Mouse (Mus musculus) cerebellum, postnatal 4 days (tissue): ENCODE data around the gene Apoc2.

Experiments used
- DNase-seq, 2 experiments: peaks; one replicate each; pipeline ENCODE4 v3.0.0; 2022; ENCODE audit warnings: low spot score in 2 of 2, mixed read lengths in 1 of 2

Gene Apoc2

DNA sequence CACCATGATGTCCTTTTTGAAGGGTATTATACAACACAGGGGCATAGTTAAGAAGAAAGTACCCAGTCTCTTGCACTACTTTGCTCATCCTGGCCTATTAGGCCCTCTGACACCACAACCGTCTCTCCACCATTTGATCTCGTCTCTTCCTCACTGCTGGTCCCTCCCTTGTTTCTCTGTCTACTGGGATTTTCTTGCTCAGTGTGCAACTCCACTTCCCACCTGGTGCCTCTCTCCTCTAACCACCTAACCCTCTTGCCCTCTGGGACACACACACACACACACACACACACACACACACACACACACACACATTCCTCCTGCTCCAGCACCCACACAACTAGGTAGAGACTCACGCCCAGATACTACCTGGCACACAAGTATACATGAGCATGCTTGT is 1.2 kb upstream of the Apoc2 start:
- DNase-seq = no peak

DNA sequence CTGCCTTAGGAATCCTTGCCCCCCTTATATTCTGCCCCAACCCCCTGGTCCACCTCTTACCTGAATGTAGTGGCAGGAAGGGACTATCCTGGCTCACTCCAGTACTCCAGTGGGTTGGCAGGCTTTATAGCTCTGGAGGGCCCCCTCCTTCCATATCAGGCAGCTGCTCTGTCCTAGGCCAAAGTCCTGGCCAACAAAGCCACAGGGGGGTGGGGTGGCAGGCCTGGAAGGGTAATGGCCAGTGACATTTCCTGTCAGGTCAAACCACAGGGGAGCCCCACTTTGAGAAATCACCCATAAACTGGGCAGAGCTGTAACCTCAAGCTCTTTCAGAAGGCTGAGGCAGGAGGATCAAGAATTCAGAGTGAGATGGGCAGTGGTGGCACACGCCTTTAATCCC is 1.1 kb downstream of the Apoc2 start:
- no peak for DNase-seq

DNA sequence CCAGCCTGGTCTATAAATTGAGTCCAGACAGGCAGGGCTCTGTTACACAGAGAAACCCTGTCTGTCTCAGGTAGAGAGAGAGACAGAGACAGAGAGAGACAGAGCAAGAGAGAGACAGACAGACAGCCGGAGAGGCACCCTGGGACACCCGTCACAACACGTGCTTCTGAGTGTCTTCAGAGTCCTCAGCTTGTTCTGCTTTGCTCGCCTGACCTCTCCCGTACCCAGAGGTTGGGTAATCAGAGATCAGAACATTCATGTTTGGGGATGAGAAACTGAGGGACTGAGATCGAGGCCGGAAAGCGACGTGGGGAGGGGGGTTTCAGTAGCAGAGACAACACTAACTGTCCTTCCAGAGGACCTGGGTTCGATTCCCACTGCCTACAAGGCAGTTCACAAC is 1.9 kb downstream of the Apoc2 start:
- no peak for DNase-seq

- DNase-seq = no peak
These were observed 4.5 kb downstream of the Apoc2 start for GRCm38 (mm10) chr7:19673083-19673699.

DNA sequence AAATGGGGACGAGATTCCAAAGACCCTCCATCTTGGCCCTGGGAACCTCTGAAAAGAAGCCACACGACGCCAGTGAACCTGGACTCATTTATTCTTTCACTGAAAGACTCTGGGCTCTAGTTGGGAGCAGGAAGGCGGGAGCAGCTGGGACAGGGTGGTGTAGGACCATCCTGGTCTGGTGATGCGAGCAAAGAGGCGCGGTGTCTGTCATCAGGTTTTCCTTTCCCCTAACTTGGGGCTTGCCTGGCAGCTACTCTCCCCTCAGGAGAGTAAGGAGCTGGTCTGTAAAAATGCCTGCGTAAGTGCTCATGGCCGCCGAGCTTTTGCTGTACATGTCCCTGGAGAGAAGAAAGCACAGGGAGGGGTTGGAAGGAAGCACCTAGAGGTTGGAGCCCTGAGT is 6.2 kb downstream of the Apoc2 start:
- no peak for DNase-seq

- peak; percentile 85 to 92 for DNase-seq
These were observed 8.6 kb downstream of the Apoc2 start for GRCm38 (mm10) chr7:19668947-19669721.

GRCm38 (mm10) chr7:19667434-19667833 is 10.3 kb downstream of the Apoc2 start:
- DNase-seq = no peak

GRCm38 (mm10) chr7:19666750-19667149 is 11.0 kb downstream of the Apoc2 start:
- DNase-seq = no peak

- peak; percentile 94 to 97 for DNase-seq
These were observed 12.5 kb downstream of the Apoc2 start, which contains the start of gene Clptm1 for GRCm38 (mm10) chr7:19664955-19665841. Gene Clptm1 (minus strand): TSS chr7:19665033.

- no peak for DNase-seq
These were observed 13.2 kb downstream of the Apoc2 start for GRCm38 (mm10) chr7:19664455-19664954.

- peak in 1 of 2 experiments; percentile 15 for DNase-seq
These were observed 13.8 kb downstream of the Apoc2 start for GRCm38 (mm10) chr7:19663940-19664339.

- DNase-seq = no peak
These were observed 25.1 kb downstream of the Apoc2 start for GRCm38 (mm10) chr7:19652614-19653013.

DNA sequence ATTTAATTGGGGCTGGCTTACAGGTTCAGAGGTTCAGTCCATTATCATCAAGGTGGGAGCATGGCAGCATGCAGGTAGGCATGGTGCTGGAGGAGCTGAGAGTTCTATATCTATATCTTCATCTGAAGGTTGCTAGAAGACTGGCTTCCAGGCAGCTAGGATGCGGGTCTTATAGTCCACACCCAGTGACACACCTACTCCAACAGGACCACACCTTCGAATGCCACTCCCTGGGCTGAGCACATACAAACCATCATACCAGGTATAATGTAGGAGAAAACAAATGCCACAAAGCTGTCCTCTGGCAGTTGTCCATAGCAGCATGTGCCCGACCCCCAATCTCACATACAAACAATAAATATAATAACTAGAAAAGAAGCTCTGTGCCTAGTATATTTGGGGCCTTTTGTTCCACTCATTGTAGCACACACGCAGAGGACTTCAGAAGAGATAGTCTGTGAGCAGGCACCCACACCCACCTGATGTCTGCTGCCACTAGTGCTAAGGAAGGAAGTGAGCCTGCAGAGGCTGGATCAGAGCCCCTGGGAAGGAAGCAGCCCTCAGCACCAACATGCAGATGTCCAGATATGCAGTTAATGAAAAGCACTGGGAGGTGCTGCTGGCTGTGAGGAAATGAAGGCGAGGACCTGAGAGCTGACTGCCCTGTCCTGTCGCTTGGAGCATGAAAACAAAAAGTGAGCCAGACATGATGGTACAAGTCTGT is 26.5 kb downstream of the Apoc2 start:
- no peak for DNase-seq

GRCm38 (mm10) chr7:19641223-19641622 is 36.5 kb downstream of the Apoc2 start:
- DNase-seq = no peak

GRCm38 (mm10) chr7:19635074-19635827 is 42.5 kb downstream of the Apoc2 start:
- DNase-seq = no peak

DNA sequence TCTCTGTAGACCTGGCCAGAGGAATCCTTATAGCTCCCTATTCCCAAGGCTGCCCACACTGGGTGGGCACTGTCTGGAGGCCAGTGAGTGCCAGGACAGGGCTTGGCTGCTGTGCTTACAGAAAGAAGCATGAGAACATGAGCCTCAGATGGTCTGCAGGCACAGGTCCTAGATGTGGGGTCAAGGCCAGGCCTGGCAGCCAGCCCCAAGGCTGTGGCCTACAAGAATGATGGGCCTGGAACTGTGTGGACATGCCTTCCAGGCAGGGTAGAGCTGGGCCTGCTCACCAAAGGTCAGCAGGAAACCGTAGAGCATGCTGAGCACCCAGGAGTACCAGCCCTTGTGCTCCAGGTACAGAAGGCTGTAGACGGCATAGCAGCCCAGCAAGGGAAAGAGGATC is 43.1 kb downstream of the Apoc2 start:
- no peak for DNase-seq

- no peak for DNase-seq
These were observed 43.9 kb downstream of the Apoc2 start for GRCm38 (mm10) chr7:19633855-19634254.

DNA sequence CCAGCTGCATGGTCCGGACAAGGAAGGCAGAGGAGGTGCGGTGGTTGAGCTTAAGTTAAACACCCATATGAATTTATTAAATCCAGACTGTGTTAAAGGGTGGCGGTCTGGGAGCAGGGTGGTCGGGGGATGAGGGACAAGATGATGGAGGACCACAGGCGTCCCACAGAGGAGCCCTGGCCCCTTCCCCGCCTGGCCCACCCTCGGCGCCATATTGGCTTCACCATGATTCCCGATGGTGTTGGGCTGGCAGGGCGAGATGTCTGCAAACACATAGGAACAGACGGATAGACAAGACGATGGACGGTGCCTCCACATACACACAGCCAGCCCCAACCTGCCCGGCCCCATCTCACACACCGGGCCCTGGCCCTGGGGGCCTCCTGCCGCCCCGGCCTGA is 44.5 kb downstream of the Apoc2 start:
- DNase-seq = no peak

- no peak for DNase-seq
These were observed 45.0 kb downstream of the Apoc2 start for GRCm38 (mm10) chr7:19632720-19633119.

DNA sequence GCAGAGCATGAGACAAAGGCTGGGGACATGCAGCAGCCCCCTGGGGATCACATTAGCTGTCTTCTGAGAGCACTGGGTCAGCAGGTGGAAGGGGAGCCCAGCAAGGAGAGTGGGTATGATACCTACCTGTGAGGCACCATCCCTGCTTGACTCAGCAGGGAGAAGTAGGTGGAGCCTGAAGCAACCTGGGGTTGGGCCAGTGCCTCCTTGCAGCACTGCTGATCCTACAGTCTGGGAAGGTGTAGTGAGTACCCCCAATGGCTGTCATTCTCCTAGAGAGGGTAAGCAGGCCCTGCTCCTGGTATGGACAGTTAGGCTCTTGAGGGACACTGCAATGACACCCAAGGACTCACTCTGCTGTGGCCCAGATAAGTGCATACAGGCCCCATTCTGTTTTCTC is 45.5 kb downstream of the Apoc2 start:
- no peak for DNase-seq

- peak; percentile 82 to 88 for DNase-seq
These were observed 48.4 kb downstream of the Apoc2 start, which contains the start of gene Relb for GRCm38 (mm10) chr7:19629361-19629734. Gene Relb (minus strand): TSS chr7:19629438.
